Mouse (Mus musculus): ENCODE data around the gene Ctnnd1. TPM values are rescaled to one million over a fixed set of nuclear protein-coding genes. Genes with fewer than 3 reads are reported as not detected.
A peak's percentile ranks its signal among the peaks of the same experiment; 100 is the strongest.

The Ctnnd1 gene
- polyA plus RNA-seq (2014; fragmentation: Nextera tagmentation; extraction: Ambion mirVana), result 37.5 and 43.0 TPM in 2 replicates

GRCm38 (mm10) chr2:84650464-84651195 is at the start of gene Ctnnd1:
TSS of gene Ctnnd1 (minus strand) at chr2:84650765.
- peak within 1 kb of the TSS; percentile 68 for H3K4me2 ChIP-seq (ENCODE audit: low read depth)

GRCm38 (mm10) chr2:84695007-84695695 is 44.6 kb upstream of the Ctnnd1 start:
- Histone ChIP-seq H3K36me3 (ENCODE audit: control insufficient read depth, insufficient read depth, low read length) (peaks cover 14% of the 10 kb centered on the region), H3K4me1 (ENCODE audit: control insufficient read depth, insufficient read depth, low read length) (no peaks in the 10 kb centered on the region), H3K4me3 (ENCODE audit: low read depth, low read length) (no peak overlapping the region), H3K27ac (ENCODE audit: low read depth, low read length) (no peak overlapping the region), H3K9me3 (ENCODE audit: control insufficient read depth, low read length) (no peaks in the 10 kb centered on the region), H3K27me3 (ENCODE audit: control insufficient read depth, insufficient read depth, low read length) (no peaks in the 10 kb centered on the region), H3K4me2 (ENCODE audit: low read depth) (no peak overlapping the region), H3K9ac (ENCODE audit: low read length) (no peak overlapping the region)
- DNase-seq (ENCODE audit: low spot score), result no peak
- ATAC-seq (ENCODE audit: insufficient read depth, low FRiP score, low TSS enrichment), result no peak
- 91% methylated on average over 5 of the region's 5 CpGs for WGBS

More at GRCm38 (mm10) chr2:84650464-84651195, at the start of gene Ctnnd1:
- ATAC-seq (ENCODE audit: insufficient read depth, low FRiP score, low TSS enrichment) (peak; percentile 96), DNase-seq (ENCODE audit: low spot score) (peak; percentile 85)
- WGBS, result under 1% methylated on average over 15 of the region's 15 CpGs
- H3K4me1 ChIP-seq (ENCODE audit: control insufficient read depth, insufficient read depth, low read length), result 0 out of 2 replicates have a peak, but pooled peaks cover 3% of the 10 kb centered on the region
- H3K4me3 ChIP-seq (ENCODE audit: low read depth, low read length), result peak within 1 kb of the TSS; percentile 70
- no peaks in the 10 kb centered on the region for H3K9me3 ChIP-seq (ENCODE audit: control insufficient read depth, low read length)
- no peaks in the 10 kb centered on the region for H3K36me3 ChIP-seq (ENCODE audit: control insufficient read depth, insufficient read depth, low read length)
- peak within 1 kb of the TSS; percentile 90 for H3K27ac ChIP-seq (ENCODE audit: low read depth, low read length)
- H3K27me3 ChIP-seq (ENCODE audit: control insufficient read depth, insufficient read depth, low read length), result no peaks in the 10 kb centered on the region
- peak within 1 kb of the TSS; percentile 83 for H3K9ac ChIP-seq (ENCODE audit: low read length)

GRCm38 (mm10) chr2:84690050-84690449 is 39.5 kb upstream of the Ctnnd1 start:
- H3K36me3 ChIP-seq (ENCODE audit: control insufficient read depth, insufficient read depth, low read length), result peaks cover 30% of the 10 kb centered on the region
- WGBS, result 91% methylated on average over 12 of the region's 12 CpGs
- H3K4me2 ChIP-seq (ENCODE audit: low read depth), result no peak overlapping the region
- H3K27me3 ChIP-seq (ENCODE audit: control insufficient read depth, insufficient read depth, low read length), result no peaks in the 10 kb centered on the region
- no peak overlapping the region for H3K9ac ChIP-seq (ENCODE audit: low read length)
- H3K9me3 ChIP-seq (ENCODE audit: control insufficient read depth, low read length), result no peaks in the 10 kb centered on the region
- H3K27ac ChIP-seq (ENCODE audit: low read depth, low read length), result no peak overlapping the region
- ATAC-seq (ENCODE audit: insufficient read depth, low FRiP score, low TSS enrichment) (no peak), DNase-seq (ENCODE audit: low spot score) (no peak)
- no peak overlapping the region for H3K4me3 ChIP-seq (ENCODE audit: low read depth, low read length)
- H3K4me1 ChIP-seq (ENCODE audit: control insufficient read depth, insufficient read depth, low read length), result no peaks in the 10 kb centered on the region

GRCm38 (mm10) chr2:84688080-84688844 is 37.7 kb upstream of the Ctnnd1 start:
- ATAC-seq (ENCODE audit: insufficient read depth, low FRiP score, low TSS enrichment), result no peak
- no peaks in the 10 kb centered on the region for H3K27me3 ChIP-seq (ENCODE audit: control insufficient read depth, insufficient read depth, low read length)
- no peak for DNase-seq (ENCODE audit: low spot score)
- no peaks in the 10 kb centered on the region for H3K4me1 ChIP-seq (ENCODE audit: control insufficient read depth, insufficient read depth, low read length)
- H3K4me2 ChIP-seq (ENCODE audit: low read depth), result no peak overlapping the region
- no peak overlapping the region for H3K27ac ChIP-seq (ENCODE audit: low read depth, low read length)
- H3K9ac ChIP-seq (ENCODE audit: low read length), result no peak overlapping the region
- no peaks in the 10 kb centered on the region for H3K9me3 ChIP-seq (ENCODE audit: control insufficient read depth, low read length)
- no peak overlapping the region for H3K4me3 ChIP-seq (ENCODE audit: low read depth, low read length)
- WGBS, result 89% methylated on average over 2 of the region's 2 CpGs
- H3K36me3 ChIP-seq (ENCODE audit: control insufficient read depth, insufficient read depth, low read length), result peaks cover 27% of the 10 kb centered on the region

GRCm38 (mm10) chr2:84682605-84683183 is 32.1 kb upstream of the Ctnnd1 start:
- DNase-seq (ENCODE audit: low spot score), result no peak
- no peaks in the 10 kb centered on the region for H3K27me3 ChIP-seq (ENCODE audit: control insufficient read depth, insufficient read depth, low read length)
- H3K4me3 ChIP-seq (ENCODE audit: low read depth, low read length), result no peak overlapping the region
- H3K4me2 ChIP-seq (ENCODE audit: low read depth), result no peak overlapping the region
- peaks cover 7% of the 10 kb centered on the region for H3K4me1 ChIP-seq (ENCODE audit: control insufficient read depth, insufficient read depth, low read length)
- H3K9ac ChIP-seq (ENCODE audit: low read length), result no peak overlapping the region
- ATAC-seq (ENCODE audit: insufficient read depth, low FRiP score, low TSS enrichment), result no peak
- H3K36me3 ChIP-seq (ENCODE audit: control insufficient read depth, insufficient read depth, low read length), result peaks cover 8% of the 10 kb centered on the region
- WGBS, result 87% methylated on average over 6 of the region's 6 CpGs
- no peak overlapping the region for H3K27ac ChIP-seq (ENCODE audit: low read depth, low read length)
- no peaks in the 10 kb centered on the region for H3K9me3 ChIP-seq (ENCODE audit: control insufficient read depth, low read length)

GRCm38 (mm10) chr2:84679016-84679415 is 28.5 kb upstream of the Ctnnd1 start, which contains the start of gene Tmx2:
TSS of gene Tmx2 (minus strand) at chr2:84679140.
- H3K9me3 ChIP-seq (ENCODE audit: control insufficient read depth, low read length), result no peaks in the 10 kb centered on the region
- peaks cover 13% of the 10 kb centered on the region for H3K4me1 ChIP-seq (ENCODE audit: control insufficient read depth, insufficient read depth, low read length)
- ATAC-seq (ENCODE audit: insufficient read depth, low FRiP score, low TSS enrichment), result no peak
- H3K36me3 ChIP-seq (ENCODE audit: control insufficient read depth, insufficient read depth, low read length), result peaks cover 9% of the 10 kb centered on the region; the same call in 1 of the 2 replicates
- H3K4me2 ChIP-seq (ENCODE audit: low read depth), result peak within 1 kb of the TSS; percentile 55
- no peak within 1 kb of the TSS for H3K27ac ChIP-seq (ENCODE audit: low read depth, low read length)
- H3K27me3 ChIP-seq (ENCODE audit: control insufficient read depth, insufficient read depth, low read length), result no peaks in the 10 kb centered on the region
- peak within 1 kb of the TSS; percentile 76 for H3K4me3 ChIP-seq (ENCODE audit: low read depth, low read length)
- WGBS, result 20% methylated on average over 8 of the region's 8 CpGs
- DNase-seq (ENCODE audit: low spot score), result no peak
- peak within 1 kb of the TSS; percentile 66 for H3K9ac ChIP-seq (ENCODE audit: low read length)

- Histone ChIP-seq H3K4me2 (ENCODE audit: low read depth) (peak within 1 kb of the TSS; percentile 70), H3K36me3 (ENCODE audit: control insufficient read depth, insufficient read depth, low read length) (peaks cover 11% of the 10 kb centered on the region; the same call in 1 of the 2 replicates), H3K9ac (ENCODE audit: low read length) (peak within 1 kb of the TSS; percentile 66), H3K4me1 (ENCODE audit: control insufficient read depth, insufficient read depth, low read length) (peaks cover 13% of the 10 kb centered on the region), H3K27me3 (ENCODE audit: control insufficient read depth, insufficient read depth, low read length) (no peaks in the 10 kb centered on the region), H3K27ac (ENCODE audit: low read depth, low read length) (no peak within 1 kb of the TSS), H3K9me3 (ENCODE audit: control insufficient read depth, low read length) (no peaks in the 10 kb centered on the region), H3K4me3 (ENCODE audit: low read depth, low read length) (peak within 1 kb of the TSS; percentile 76)
- DNase-seq (ENCODE audit: low spot score) (peak; percentile 93), ATAC-seq (ENCODE audit: insufficient read depth, low FRiP score, low TSS enrichment) (peak; percentile 100)
- under 1% methylated on average over 44 of the region's 44 CpGs for WGBS
Measured at GRCm38 (mm10) chr2:84677968-84678880, 27.7 kb upstream of the Ctnnd1 start, which contains the start of the genes Gm28635 and Med19. TSS of gene Gm28635 (minus strand) at chr2:84678041. TSS of gene Med19 (plus strand) at chr2:84678402.

Data from neural tube, embryonic 11.5 days (tissue).